Mouse (Mus musculus) forebrain, embryonic 16.5 days (tissue): ENCODE data around the gene Akap2. TPM values are rescaled to one million over a fixed set of nuclear protein-coding genes. Genes with fewer than 3 reads are reported as not detected.

ENCODE experiments used
- ATAC-seq: fragments of 200-750 bp; cut with Nextera tagmentation; 2 replicates; pipeline ENCODE4 v1.8.0; 2017; ENCODE audit warnings: mild to moderate bottlenecking, moderate library complexity
- H3K27ac ChIP-seq: fragments of 300-500 bp; sonication (generic); 2 replicates; pipeline ENCODE4 v1.5.1; 2014; ENCODE audit warnings: low read length, control low read depth
- H3K27me3 ChIP-seq: fragments of 300-500 bp; sonication (generic); replicated peaks from 2 replicates; pipeline ENCODE4 v1.6.1; 2014; ENCODE audit warnings: low read length; ENCODE audit not compliant: control insufficient read depth, insufficient read depth
- H3K36me3 ChIP-seq: fragments of 300-500 bp; sonication (generic); 2 replicates; pipeline ENCODE4 v1.6.1; 2014; ENCODE audit not compliant: control insufficient read depth, insufficient read depth
- H3K4me1 ChIP-seq: fragments of 300-500 bp; sonication (generic); replicated peaks from 2 replicates; pipeline ENCODE4 v1.6.1; 2014; ENCODE audit warnings: low read length; ENCODE audit not compliant: control insufficient read depth, insufficient read depth
- H3K4me2 ChIP-seq: fragments of 300-500 bp; sonication (generic); 2 replicates; pipeline ENCODE4 v1.6.1; 2014; ENCODE audit warnings: mild to moderate bottlenecking, low read length, control low read depth
- H3K4me3 ChIP-seq: fragments of 300-500 bp; sonication (generic); replicated peaks from 2 replicates; pipeline ENCODE4 v1.5.1; 2014; ENCODE audit warnings: mild to moderate bottlenecking, low read length, control low read depth
- H3K9ac ChIP-seq: fragments of 300-500 bp; sonication (generic); replicated peaks from 2 replicates; pipeline ENCODE4 v1.6.1; 2014; ENCODE audit warnings: low read depth, low read length, control low read depth
- H3K9me3 ChIP-seq: fragments of 300-500 bp; sonication (generic); 2 replicates; pipeline ENCODE4 v1.6.1; 2016; ENCODE audit warnings: low read length; ENCODE audit not compliant: control insufficient read depth
- WGBS: fragments of 180-500 bp; shearing (Covaris S2); extraction: QIAGEN DNeasy Blood & Tissue Kit; methylation state at CpG from one replicate; pipeline ENCODE4 v1.1.7; 2014; 5-methylcytosine and 5-hydroxymethylcytosine counted together
- polyA plus RNA-seq: library from polyadenylated mRNA; unstranded; fragments of >200 nt; fragmentation: Nextera tagmentation; extraction: Ambion mirVana; gene quantifications from 2 replicates; pipeline ENCODE4 v1.2.1, GENCODE M21; 2015

Akap2 gene
- polyA plus RNA-seq, 1 experiment from 2014 or later: 7.7 TPM

DNA sequence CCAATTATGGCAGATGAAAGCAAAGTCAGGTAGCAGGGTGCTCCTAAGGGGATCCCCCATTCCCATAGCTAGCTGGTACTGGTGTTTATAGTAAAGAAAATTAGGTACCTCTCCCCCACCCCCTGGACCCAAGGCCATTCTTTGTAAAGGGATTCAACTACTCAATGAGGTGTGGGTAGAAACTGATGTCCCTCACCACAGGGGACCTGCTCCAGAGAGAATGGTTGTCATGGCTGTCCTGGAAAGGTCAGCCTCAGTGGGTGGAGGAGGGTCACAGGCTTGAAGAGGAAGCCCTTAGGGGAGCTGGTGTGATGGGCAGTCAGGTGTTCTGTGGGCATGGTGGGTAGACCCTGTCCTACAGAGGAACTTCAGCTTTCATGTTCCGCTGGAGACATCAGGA, 203.1 kb downstream of the Akap2 start:
- H3K9ac ChIP-seq: no peak overlapping the region
- peaks cover 2% of the 10 kb centered on the region; the same call in 1 of the 2 replicates for H3K4me1 ChIP-seq
- WGBS: 70% methylated on average over 1 of the region's 1 CpGs
- H3K4me3 ChIP-seq: no peak overlapping the region
- no peak overlapping the region for H3K4me2 ChIP-seq
- H3K27ac ChIP-seq: no peak overlapping the region
- H3K9me3 ChIP-seq: no peaks in the 10 kb centered on the region
- H3K36me3 ChIP-seq: no peaks in the 10 kb centered on the region
- H3K27me3 ChIP-seq: no peaks in the 10 kb centered on the region
- ATAC-seq: no peak

DNA sequence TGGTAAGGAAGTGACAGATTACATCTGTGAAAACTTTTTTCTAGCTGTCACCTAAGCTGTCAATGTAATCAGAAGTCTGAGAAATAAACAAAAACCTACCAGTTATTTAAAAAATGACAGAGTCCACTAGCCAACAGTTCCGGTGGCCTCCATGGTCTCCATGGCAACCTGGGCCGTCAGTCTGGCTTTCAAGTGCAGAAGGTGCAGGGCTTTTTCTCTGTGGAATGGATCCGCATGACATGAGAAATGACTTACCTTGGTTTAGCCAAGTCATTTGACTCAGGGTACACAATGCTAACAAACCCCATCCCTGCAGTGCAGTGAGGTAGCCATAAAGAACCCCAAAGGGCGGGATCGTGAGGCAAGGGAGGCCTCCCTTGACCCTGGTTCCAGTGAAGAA, 204.7 kb downstream of the Akap2 start:
- ATAC-seq: no peak
- no peaks in the 10 kb centered on the region for H3K36me3 ChIP-seq
- H3K27ac ChIP-seq: no peak overlapping the region
- H3K4me2 ChIP-seq: no peak overlapping the region
- no peak overlapping the region for H3K4me3 ChIP-seq
- H3K27me3 ChIP-seq: no peaks in the 10 kb centered on the region
- H3K4me1 ChIP-seq: no peaks in the 10 kb centered on the region
- 42% methylated on average over 5 of the region's 5 CpGs for WGBS
- H3K9ac ChIP-seq: no peak overlapping the region
- no peaks in the 10 kb centered on the region for H3K9me3 ChIP-seq

DNA sequence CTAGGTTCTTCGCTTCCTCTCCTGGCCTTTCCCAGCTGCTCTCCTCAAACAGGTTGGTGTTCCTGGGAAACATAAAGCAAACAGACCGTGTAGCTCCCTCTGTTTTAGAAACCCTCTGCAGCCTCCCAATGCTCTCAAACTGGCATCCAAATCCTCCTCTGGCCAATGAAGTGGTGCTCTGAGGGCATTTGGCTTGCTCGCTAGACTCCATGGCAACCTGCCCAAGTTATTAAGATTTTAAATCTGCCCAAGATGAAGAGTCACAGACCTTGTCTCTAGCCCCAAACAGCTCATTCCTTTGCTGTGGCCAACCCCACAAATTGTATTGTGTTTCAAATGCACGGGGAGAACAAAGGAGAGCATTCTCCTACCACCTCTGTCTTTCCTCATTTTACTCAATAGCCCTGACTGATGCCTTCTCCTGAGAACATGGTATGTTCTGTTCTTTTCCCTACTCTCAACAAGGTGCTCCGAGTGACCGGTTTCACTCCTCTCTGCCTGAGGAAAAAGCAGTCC, 207.2 kb downstream of the Akap2 start:
- Histone ChIP-seq H3K4me1 (no peaks in the 10 kb centered on the region), H3K9ac (no peak overlapping the region), H3K27me3 (no peaks in the 10 kb centered on the region), H3K27ac (no peak overlapping the region), H3K4me3 (no peak overlapping the region), H3K9me3 (no peaks in the 10 kb centered on the region), H3K36me3 (no peaks in the 10 kb centered on the region), H3K4me2 (no peak overlapping the region)
- 77% methylated on average over 6 of the region's 6 CpGs for WGBS
- ATAC-seq: no peak

DNA sequence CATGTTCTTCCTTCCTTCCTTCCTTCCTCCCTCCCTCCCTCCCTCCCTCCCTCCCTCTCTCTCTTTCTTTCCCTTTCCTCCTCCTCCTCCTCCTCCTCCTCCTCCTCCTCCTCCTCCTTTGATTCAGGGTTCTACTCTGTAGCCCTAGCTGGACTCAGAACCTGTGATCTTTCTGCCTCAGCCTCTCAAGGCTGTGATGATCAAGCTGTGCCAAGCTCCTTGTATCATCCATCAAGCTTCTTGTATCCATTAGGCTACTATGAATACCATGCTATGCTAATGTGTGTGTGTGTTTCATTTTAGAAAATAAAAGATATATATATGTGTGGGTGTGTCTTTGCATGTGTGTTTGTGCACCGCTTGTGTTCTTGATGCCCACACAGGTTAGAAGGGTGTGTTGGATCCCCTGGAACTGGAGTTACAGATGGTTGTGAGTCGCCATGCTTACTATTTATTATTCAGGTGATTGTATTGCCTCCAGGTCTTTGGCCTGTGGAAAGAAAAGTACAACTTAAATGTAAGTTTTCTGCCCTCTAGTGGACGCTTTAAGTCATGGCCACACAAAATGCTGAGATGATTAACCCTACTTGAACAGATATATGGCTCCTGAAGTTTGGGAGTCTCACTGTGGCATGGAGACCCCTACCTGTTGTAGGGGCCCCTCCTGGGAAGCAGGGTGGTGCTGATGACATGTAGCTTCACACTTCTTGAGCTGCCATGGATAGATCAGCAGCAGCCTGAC, 210.2 kb downstream of the Akap2 start:
- Histone ChIP-seq H3K27me3 (no peaks in the 10 kb centered on the region), H3K4me3 (no peak overlapping the region), H3K4me2 (no peak overlapping the region), H3K4me1 (no peaks in the 10 kb centered on the region), H3K9ac (no peak overlapping the region), H3K27ac (no peak overlapping the region), H3K36me3 (no peaks in the 10 kb centered on the region), H3K9me3 (no peaks in the 10 kb centered on the region)
- WGBS: 22% methylated on average over 3 of the region's 3 CpGs
- ATAC-seq: peak; percentile 49; the same call in 1 of the 2 replicates

DNA sequence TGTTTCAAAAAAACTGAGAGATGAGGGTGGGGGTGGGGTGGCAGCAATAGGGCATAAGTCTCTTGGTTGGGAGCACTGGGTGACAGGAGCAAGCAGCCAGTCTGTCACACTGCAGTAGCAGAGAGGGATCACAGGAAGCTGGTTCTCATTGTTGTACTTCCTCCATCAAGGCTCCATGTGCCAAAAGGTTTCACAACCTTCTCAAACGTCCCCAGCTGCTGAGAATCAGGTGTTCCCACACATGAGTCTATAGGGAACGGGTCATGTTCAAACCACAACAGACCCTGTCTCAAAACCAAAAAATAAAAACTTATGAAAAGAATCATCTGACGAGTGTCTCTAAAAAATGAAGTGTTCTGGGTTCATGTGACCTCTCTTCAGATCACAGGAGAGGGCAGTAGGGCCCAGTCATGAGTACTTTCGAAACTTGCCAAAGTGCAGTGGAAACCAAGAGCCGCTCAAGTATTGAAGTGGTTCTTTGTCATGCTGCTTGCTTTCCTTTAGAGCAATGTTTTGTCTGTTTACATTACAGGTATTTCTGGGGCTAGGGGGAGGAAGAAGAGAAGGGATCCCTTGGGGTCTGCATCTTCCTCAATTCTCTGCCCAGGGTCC, 213.2 kb downstream of the Akap2 start:
- Histone ChIP-seq H3K4me1 (no peaks in the 10 kb centered on the region), H3K4me3 (no peak overlapping the region), H3K27me3 (no peaks in the 10 kb centered on the region), H3K9me3 (no peaks in the 10 kb centered on the region), H3K4me2 (no peak overlapping the region), H3K27ac (no peak overlapping the region), H3K36me3 (no peaks in the 10 kb centered on the region), H3K9ac (no peak overlapping the region)
- WGBS: 73% methylated on average over 5 of the region's 5 CpGs
- ATAC-seq: no peak

DNA sequence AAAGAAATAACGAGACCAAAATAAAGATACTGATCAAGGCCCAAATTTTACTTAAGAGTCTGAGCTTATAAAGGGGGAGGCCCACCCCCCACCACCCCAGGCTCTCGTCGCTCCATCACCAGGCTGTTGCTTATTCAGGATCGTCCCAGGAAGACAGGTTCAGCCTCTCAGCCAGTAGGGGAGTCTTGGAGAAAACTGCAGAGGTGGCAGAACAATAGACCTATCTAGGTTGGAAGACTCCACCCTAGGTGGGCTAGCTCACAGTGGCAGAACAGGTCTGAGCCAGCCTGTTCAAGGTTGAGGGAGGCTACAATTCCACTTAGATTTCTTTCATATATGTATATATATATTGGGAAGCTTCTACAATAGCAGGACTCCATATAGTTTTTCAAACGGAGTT, 216.7 kb downstream of the Akap2 start:
- no peak overlapping the region for H3K4me2 ChIP-seq
- ATAC-seq: no peak
- H3K36me3 ChIP-seq: no peaks in the 10 kb centered on the region
- no peak overlapping the region for H3K4me3 ChIP-seq
- no peaks in the 10 kb centered on the region for H3K9me3 ChIP-seq
- WGBS: 67% methylated on average over 5 of the region's 5 CpGs
- H3K27ac ChIP-seq: no peak overlapping the region
- H3K27me3 ChIP-seq: no peaks in the 10 kb centered on the region
- H3K4me1 ChIP-seq: no peaks in the 10 kb centered on the region
- H3K9ac ChIP-seq: no peak overlapping the region

DNA sequence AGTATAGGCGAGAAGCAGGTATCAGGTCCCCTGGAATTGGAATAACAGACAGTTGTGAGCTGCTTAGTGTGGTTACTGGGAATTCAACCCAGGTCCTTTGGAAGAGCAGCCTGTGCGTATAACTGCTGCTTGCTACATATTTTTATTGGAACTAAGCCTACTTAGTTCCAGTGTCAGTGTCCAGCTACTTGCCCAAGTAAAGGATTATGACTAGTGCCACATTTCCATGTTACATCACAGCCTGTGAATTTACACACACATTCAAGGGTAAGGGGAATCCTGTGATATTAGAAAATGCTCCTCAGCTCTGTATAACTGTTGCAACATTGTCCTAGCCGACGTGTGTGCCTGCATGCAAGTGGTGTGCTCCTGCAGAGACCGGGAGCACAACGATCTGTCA, 219.8 kb downstream of the Akap2 start:
- Histone ChIP-seq H3K36me3 (0 out of 2 replicates have a peak, but pooled peaks cover 2% of the 10 kb centered on the region), H3K9ac (no peak overlapping the region), H3K4me1 (no peaks in the 10 kb centered on the region), H3K9me3 (no peaks in the 10 kb centered on the region), H3K27ac (no peak overlapping the region), H3K27me3 (no peaks in the 10 kb centered on the region), H3K4me3 (no peak overlapping the region), H3K4me2 (no peak overlapping the region)
- no peak for ATAC-seq
- 87% methylated on average over 6 of the region's 6 CpGs for WGBS

DNA sequence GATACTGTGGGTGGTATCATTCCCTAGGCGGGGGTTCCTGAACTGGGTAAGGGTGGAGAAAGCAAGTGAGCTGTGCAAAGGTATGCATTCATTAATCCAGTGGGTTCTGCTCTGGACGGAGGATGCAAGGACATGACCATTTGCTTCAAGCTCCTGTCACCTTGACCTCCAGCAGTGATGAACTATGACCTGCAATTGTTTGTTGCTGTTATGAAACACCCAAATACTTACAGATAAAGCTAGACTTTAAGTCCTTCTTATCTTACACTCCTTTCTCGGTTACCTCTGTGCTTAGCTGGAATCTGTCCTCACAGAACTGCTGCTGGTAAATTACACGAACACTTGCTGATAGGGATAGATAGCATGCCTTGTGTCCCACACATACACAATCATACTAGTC, 223.2 kb downstream of the Akap2 start:
- Histone ChIP-seq H3K4me1 (no peaks in the 10 kb centered on the region), H3K36me3 (peaks cover 14% of the 10 kb centered on the region; the same call in 1 of the 2 replicates), H3K4me3 (no peak overlapping the region), H3K4me2 (no peak overlapping the region), H3K27ac (no peak overlapping the region), H3K27me3 (no peaks in the 10 kb centered on the region), H3K9me3 (no peaks in the 10 kb centered on the region), H3K9ac (no peak overlapping the region)
- no peak for ATAC-seq
- 89% methylated on average over 4 of the region's 4 CpGs for WGBS

DNA sequence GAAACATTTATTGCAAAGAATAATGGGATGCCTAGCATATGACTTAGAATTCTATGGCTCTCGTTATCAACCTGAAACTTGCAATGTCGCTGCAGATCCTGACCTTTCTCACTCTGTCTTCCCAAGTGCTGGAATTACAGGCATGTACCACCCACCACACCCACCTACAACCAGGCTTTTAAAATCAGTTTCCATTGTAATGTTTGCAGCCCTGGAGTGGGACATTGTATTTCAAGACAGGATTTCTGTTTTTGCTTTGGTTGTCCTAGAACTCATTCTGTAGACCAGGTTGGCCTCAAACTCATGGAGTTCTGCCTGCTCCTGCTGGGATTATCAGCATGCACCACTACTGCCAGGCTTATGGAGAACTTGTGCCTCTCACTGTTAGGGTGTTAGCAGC, 225.4 kb downstream of the Akap2 start:
- 91% methylated on average over 2 of the region's 2 CpGs for WGBS
- Histone ChIP-seq H3K36me3 (peaks cover 14% of the 10 kb centered on the region; the same call in 1 of the 2 replicates), H3K27me3 (no peaks in the 10 kb centered on the region), H3K4me2 (no peak overlapping the region), H3K4me3 (no peak overlapping the region), H3K9ac (no peak overlapping the region), H3K27ac (no peak overlapping the region), H3K4me1 (no peaks in the 10 kb centered on the region), H3K9me3 (no peaks in the 10 kb centered on the region)
- no peak for ATAC-seq
